Mouse (Mus musculus) hindbrain, embryonic 15.5 days (tissue): ENCODE results near the gene Odc1. TPM values are rescaled to one million over a fixed set of nuclear protein-coding genes. Genes with fewer than 3 reads are reported as not detected.
"Not testable (repeated sequence)": the region's sequence is repeated elsewhere in the genome, so short reads cannot be mapped to it uniquely, and the experiment has no call there.

Experiments used
- ATAC-seq: fragments of 200-750 bp; cut with Nextera tagmentation; 2 replicates; pipeline ENCODE4 v1.8.0; 2017; ENCODE audit warnings: low read depth, moderate number of reproducible peaks, moderate TSS enrichment; ENCODE audit not compliant: low FRiP score
- H3K27ac ChIP-seq: fragments of 300-500 bp; sonication (generic); replicated peaks from 2 replicates; pipeline ENCODE4 v1.5.1; 2015; ENCODE audit warnings: mild to moderate bottlenecking, inconsistent platforms
- H3K27me3 ChIP-seq: fragments of 300-500 bp; sonication (generic); 2 replicates; pipeline ENCODE4 v1.6.1; 2015; ENCODE audit warnings: control low read depth, inconsistent platforms
- H3K36me3 ChIP-seq: fragments of 300-500 bp; sonication (generic); 2 replicates; pipeline ENCODE4 v1.6.1; 2015; ENCODE audit warnings: control low read depth, inconsistent platforms
- H3K4me1 ChIP-seq: fragments of 300-500 bp; sonication (generic); replicated peaks from 2 replicates; pipeline ENCODE4 v1.6.1; 2015; ENCODE audit warnings: control low read depth, inconsistent platforms
- H3K4me2 ChIP-seq: fragments of 300-500 bp; sonication (generic); 2 replicates; pipeline ENCODE4 v1.6.1; 2015; ENCODE audit warnings: moderate library complexity, mild to moderate bottlenecking, inconsistent platforms
- H3K4me3 ChIP-seq: fragments of 300-500 bp; sonication (generic); 2 replicates; pipeline ENCODE4 v1.5.1; 2015; ENCODE audit warnings: mild to moderate bottlenecking, inconsistent platforms
- H3K9ac ChIP-seq: fragments of 300-500 bp; sonication (generic); 2 replicates; pipeline ENCODE4 v1.6.1; 2015; ENCODE audit warnings: inconsistent platforms
- H3K9me3 ChIP-seq: fragments of 300-500 bp; sonication (generic); 2 replicates; pipeline ENCODE4 v1.6.1; 2016; ENCODE audit warnings: control low read depth, inconsistent platforms
- WGBS: fragments of 180-500 bp; shearing (Covaris S2); methylation state at CpG from one replicate; pipeline ENCODE4 v1.1.7; 2015; 5-methylcytosine and 5-hydroxymethylcytosine counted together
- polyA plus RNA-seq: library from polyadenylated mRNA; unstranded; fragments of >200 nt; fragmentation: Nextera tagmentation; extraction: Ambion mirVana; gene quantifications from 2 replicates; pipeline ENCODE4 v1.2.1, GENCODE M21; 2015

The Odc1 gene
- polyA plus RNA-seq, 1 experiment from 2014 or later, result 134 TPM

- no peak overlapping the region for H3K4me3 ChIP-seq
- no peak overlapping the region for H3K27ac ChIP-seq
- H3K9me3 ChIP-seq, result no peaks in the 10 kb centered on the region
- WGBS, result 85% methylated on average over 4 of the region's 4 CpGs
- H3K9ac ChIP-seq, result no peak overlapping the region
- no peak for ATAC-seq
- H3K4me2 ChIP-seq, result no peak overlapping the region
- no peaks in the 10 kb centered on the region for H3K4me1 ChIP-seq
- no peaks in the 10 kb centered on the region for H3K27me3 ChIP-seq
- no peaks in the 10 kb centered on the region for H3K36me3 ChIP-seq
Measured at GRCm38 (mm10) chr12:17530825-17531224, 13.8 kb upstream of the Odc1 start.

- ATAC-seq, result no peak
Measured at GRCm38 (mm10) chr12:17536222-17536621, 8.4 kb upstream of the Odc1 start.

GRCm38 (mm10) chr12:17537147-17537546 lies 7.4 kb upstream of the Odc1 start:
- Histone ChIP-seq H3K4me1 (no peaks in the 10 kb centered on the region), H3K9ac (no peak overlapping the region), H3K27ac (no peak overlapping the region), H3K9me3 (no peaks in the 10 kb centered on the region), H3K4me2 (no peak overlapping the region), H3K4me3 (no peak overlapping the region), H3K27me3 (no peaks in the 10 kb centered on the region), H3K36me3 (no peaks in the 10 kb centered on the region)
- ATAC-seq, result no peak
- WGBS, result 90% methylated on average over 3 of the region's 3 CpGs

More at GRCm38 (mm10) chr12:17536222-17536621, 8.4 kb upstream of the Odc1 start:
- no peaks in the 10 kb centered on the region for H3K4me1 ChIP-seq
- H3K27me3 ChIP-seq, result no peaks in the 10 kb centered on the region
- WGBS, result 94% methylated on average over 3 of the region's 3 CpGs
- no peak overlapping the region for H3K4me3 ChIP-seq
- no peaks in the 10 kb centered on the region for H3K36me3 ChIP-seq
- H3K9me3 ChIP-seq, result no peaks in the 10 kb centered on the region
- H3K9ac ChIP-seq, result no peak overlapping the region
- no peak overlapping the region for H3K4me2 ChIP-seq
- no peak overlapping the region for H3K27ac ChIP-seq

- no peak overlapping the region for H3K9ac ChIP-seq
- no peaks in the 10 kb centered on the region for H3K27me3 ChIP-seq
- no peaks in the 10 kb centered on the region for H3K9me3 ChIP-seq
- H3K4me2 ChIP-seq, result no peak overlapping the region
- ATAC-seq, result no peak
- H3K27ac ChIP-seq, result no peak overlapping the region
- 99% methylated on average over 3 of the region's 3 CpGs for WGBS
- no peak overlapping the region for H3K4me3 ChIP-seq
- H3K36me3 ChIP-seq, result no peaks in the 10 kb centered on the region
- H3K4me1 ChIP-seq, result no peaks in the 10 kb centered on the region
Measured at GRCm38 (mm10) chr12:17538087-17538486, 6.5 kb upstream of the Odc1 start.

GRCm38 (mm10) chr12:17539041-17539440 lies 5.6 kb upstream of the Odc1 start:
- 79% methylated on average over 6 of the region's 6 CpGs for WGBS
- no peaks in the 10 kb centered on the region for H3K36me3 ChIP-seq

GRCm38 (mm10) chr12:17540040-17540552 lies 4.5 kb upstream of the Odc1 start:
- H3K4me1 ChIP-seq, result no peaks in the 10 kb centered on the region
- H3K4me3 ChIP-seq, result no peak overlapping the region
- ATAC-seq, result no peak
- 83% methylated on average over 6 of the region's 6 CpGs for WGBS
- H3K9ac ChIP-seq, result no peak overlapping the region
- H3K9me3 ChIP-seq, result no peaks in the 10 kb centered on the region
- no peak overlapping the region for H3K27ac ChIP-seq
- no peak overlapping the region for H3K4me2 ChIP-seq
- no peaks in the 10 kb centered on the region for H3K27me3 ChIP-seq
- no peaks in the 10 kb centered on the region for H3K36me3 ChIP-seq

More at GRCm38 (mm10) chr12:17539041-17539440, 5.6 kb upstream of the Odc1 start:
- Histone ChIP-seq H3K4me1 (no peaks in the 10 kb centered on the region), H3K4me2 (no peak overlapping the region), H3K27me3 (no peaks in the 10 kb centered on the region), H3K4me3 (no peak overlapping the region), H3K27ac (no peak overlapping the region), H3K9me3 (no peaks in the 10 kb centered on the region), H3K9ac (no peak overlapping the region)
- ATAC-seq, result no peak

GRCm38 (mm10) chr12:17545107-17545571 lies 545 bp downstream of the Odc1 start:
- Histone ChIP-seq H3K9ac (peak overlapping the region; percentile 79), H3K27ac (peak overlapping the region; percentile 89), H3K4me1 (peaks cover 17% of the 10 kb centered on the region), H3K27me3 (no peaks in the 10 kb centered on the region), H3K36me3 (peaks cover 17% of the 10 kb centered on the region), H3K4me3 (peak overlapping the region; percentile 71), H3K9me3 (no peaks in the 10 kb centered on the region), H3K4me2 (peak overlapping the region; percentile 68)
- peak; percentile 60 for ATAC-seq
- under 1% methylated on average over 38 of the region's 40 CpGs for WGBS

- Histone ChIP-seq H3K27me3 (no peaks in the 10 kb centered on the region), H3K4me1 (peaks cover 17% of the 10 kb centered on the region), H3K4me3 (peak overlapping the region; percentile 71), H3K36me3 (peaks cover 17% of the 10 kb centered on the region), H3K9me3 (no peaks in the 10 kb centered on the region), H3K27ac (no peak overlapping the region), H3K4me2 (peak overlapping the region; percentile 68), H3K9ac (peak overlapping the region; percentile 79)
- 3% methylated on average over 8 of the region's 8 CpGs for WGBS
- ATAC-seq, result no peak
Measured at GRCm38 (mm10) chr12:17545884-17546283, 1.3 kb downstream of the Odc1 start.

GRCm38 (mm10) chr12:17547552-17547951 lies 3.0 kb downstream of the Odc1 start:
- not testable (repeated sequence) for H3K4me2 ChIP-seq, H3K4me3 ChIP-seq, H3K27me3 ChIP-seq, H3K9me3 ChIP-seq, H3K9ac ChIP-seq, ATAC-seq, H3K27ac ChIP-seq
- WGBS, result 92% methylated on average over 9 of the region's 9 CpGs
- H3K4me1 ChIP-seq, result peaks cover 17% of the 10 kb centered on the region
- H3K36me3 ChIP-seq, result peaks cover 28% of the 10 kb centered on the region

GRCm38 (mm10) chr12:17548505-17548904 lies 3.9 kb downstream of the Odc1 start:
- no peak overlapping the region for H3K4me2 ChIP-seq
- 32% methylated on average over 5 of the region's 5 CpGs for WGBS
- H3K27ac ChIP-seq, result no peak overlapping the region
- H3K9me3 ChIP-seq, result no peaks in the 10 kb centered on the region
- ATAC-seq, result no peak
- no peak overlapping the region for H3K9ac ChIP-seq
- peaks cover 28% of the 10 kb centered on the region for H3K36me3 ChIP-seq
- H3K4me1 ChIP-seq, result peaks cover 17% of the 10 kb centered on the region
- H3K27me3 ChIP-seq, result no peaks in the 10 kb centered on the region
- H3K4me3 ChIP-seq, result no peak overlapping the region

- not testable (repeated sequence) for H3K4me2 ChIP-seq, H3K27ac ChIP-seq, ATAC-seq, H3K4me3 ChIP-seq, H3K9me3 ChIP-seq, H3K9ac ChIP-seq, H3K27me3 ChIP-seq
- peaks cover 28% of the 10 kb centered on the region for H3K36me3 ChIP-seq
- WGBS, result 82% methylated on average over 5 of the region's 5 CpGs
- H3K4me1 ChIP-seq, result peaks cover 20% of the 10 kb centered on the region
Measured at GRCm38 (mm10) chr12:17549421-17549820, 4.8 kb downstream of the Odc1 start.

- no peaks in the 10 kb centered on the region for H3K27me3 ChIP-seq
- H3K4me1 ChIP-seq, result peaks cover 13% of the 10 kb centered on the region
- H3K4me3 ChIP-seq, result no peak overlapping the region
- H3K27ac ChIP-seq, result no peak overlapping the region
- no peak overlapping the region for H3K4me2 ChIP-seq
- H3K36me3 ChIP-seq, result peaks cover 28% of the 10 kb centered on the region
- no peak for ATAC-seq
- no peaks in the 10 kb centered on the region for H3K9me3 ChIP-seq
- H3K9ac ChIP-seq, result no peak overlapping the region
- 83% methylated on average over 3 of the region's 3 CpGs for WGBS
Measured at GRCm38 (mm10) chr12:17551208-17551995, 6.8 kb downstream of the Odc1 start.
